Mouse (Mus musculus) testis, adult 10 weeks (tissue): ENCODE measurements around the gene Arhgef1. TPM values are rescaled to one million over a fixed set of nuclear protein-coding genes. Genes with fewer than 3 reads are reported as not detected.

ENCODE experiments used
- polyA plus RNA-seq: library from polyadenylated mRNA; stranded (reverse); fragments of 350-450 nt; fragmentation: Illumina TruSeq; extraction: RNeasy Lipid Tissue Mini Kit (QIAGEN cat#74804); gene quantifications from one replicate; pipeline ENCODE4 v1.2.3, GENCODE M21; 2014; ENCODE audit warnings: low read depth, low replicate concordance

Arhgef1 gene
- 0.83 TPM for polyA plus RNA-seq

DNA sequence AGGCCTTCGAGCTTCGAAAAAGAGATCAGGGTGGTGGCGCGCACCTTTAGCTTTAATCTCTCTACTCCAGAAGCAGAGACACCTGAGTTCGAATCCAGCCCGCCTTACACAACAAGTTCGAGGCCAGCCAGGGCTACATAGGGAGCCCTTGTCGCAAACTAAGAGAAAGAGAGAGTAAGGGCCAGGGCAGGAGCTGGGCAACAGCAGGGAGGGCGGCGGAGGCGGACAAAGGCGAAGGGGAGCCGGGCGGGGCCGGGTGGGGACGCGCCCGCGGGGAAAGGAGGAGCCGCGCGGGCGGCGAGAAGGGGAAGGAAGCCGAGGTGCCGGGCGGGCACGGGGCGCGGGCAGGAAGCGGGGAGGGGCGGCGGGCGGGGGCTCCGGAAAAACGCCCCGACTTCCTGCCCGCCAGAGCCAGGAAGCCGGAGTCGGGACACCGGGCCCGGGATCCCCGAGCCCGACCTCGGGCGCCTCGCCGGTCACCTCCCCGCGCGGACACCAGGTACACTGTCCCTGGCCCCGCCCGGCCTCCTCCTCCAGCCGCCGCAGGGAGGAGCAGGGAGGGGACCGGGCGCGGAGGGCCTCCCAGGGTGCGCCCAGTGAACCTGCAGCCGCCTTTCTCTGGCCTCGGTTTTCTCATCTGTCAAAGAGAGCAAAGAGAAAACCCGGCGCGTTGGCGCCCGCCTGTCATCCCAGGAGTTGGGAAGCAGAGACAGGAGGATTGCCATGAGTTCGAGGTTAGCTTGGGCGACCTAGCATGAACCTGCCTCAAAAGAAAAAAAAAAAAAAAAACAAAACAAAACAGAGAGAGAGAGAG, at the start of gene Arhgef1:
TSS of gene Arhgef1 (plus strand) at position 283 of the 814 bp plus-strand sequence.

DNA sequence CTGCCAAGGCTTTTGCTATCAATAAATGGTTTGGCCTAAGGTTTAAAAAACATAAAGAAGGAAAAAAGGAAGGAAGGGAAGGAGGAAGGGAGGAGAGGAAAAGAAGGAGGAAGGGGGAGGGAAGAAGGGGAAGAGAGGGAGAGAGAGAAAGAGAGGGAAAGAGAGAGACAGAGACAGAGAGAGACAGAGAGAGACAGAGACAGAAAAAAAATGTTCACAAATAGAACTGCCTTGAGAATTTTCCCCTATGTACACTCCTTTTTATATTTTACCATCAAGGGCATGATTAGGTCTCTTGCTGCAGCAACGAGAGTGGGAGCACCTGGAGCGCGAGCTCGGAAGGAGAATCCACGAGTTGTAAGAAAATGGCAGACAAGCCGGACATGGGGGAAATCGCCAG, 40.8 kb upstream of the Arhgef1 start, which contains the start of gene Gm9844:
TSS of gene Gm9844 (plus strand) at position 301 of the 400 bp plus-strand sequence.

DNA sequence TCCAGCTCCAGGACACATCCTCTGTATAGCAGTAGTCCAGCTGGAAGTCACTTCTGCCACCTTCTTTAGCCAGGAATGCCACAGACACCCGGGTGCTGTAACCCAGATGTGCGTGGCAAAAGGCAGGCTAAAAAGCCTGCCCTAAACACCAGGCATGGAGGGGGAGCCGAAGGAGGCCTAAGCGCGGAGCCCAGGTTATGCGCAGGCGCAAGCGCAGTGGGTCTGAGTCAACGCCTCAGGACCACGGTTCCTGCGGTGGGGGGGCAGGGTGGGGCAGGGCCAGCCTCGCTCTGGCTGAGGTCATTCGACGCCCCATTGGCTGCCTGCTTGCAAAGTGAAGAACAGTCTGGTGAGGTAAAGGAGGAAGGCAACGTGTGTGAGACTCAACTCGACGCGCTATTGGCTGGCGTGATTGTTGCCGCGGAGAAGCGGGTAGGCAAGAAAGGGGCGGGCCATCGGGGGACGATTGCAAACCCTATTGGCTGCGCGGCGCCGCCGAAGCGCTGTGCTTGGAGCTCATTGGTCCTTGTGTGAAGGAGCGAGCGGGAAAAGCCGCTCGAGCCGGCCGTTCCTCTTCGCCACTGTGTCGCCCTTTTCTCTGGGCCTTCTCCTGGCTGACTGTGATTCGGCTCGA, 33.1 kb upstream of the Arhgef1 start, which contains the start of the genes Lypd4 and Dmrtc2:
TSS of gene Lypd4 (minus strand) at position 410 of the 634 bp plus-strand sequence.
TSS of gene Dmrtc2 (plus strand) at position 526 of the 634 bp plus-strand sequence.

DNA sequence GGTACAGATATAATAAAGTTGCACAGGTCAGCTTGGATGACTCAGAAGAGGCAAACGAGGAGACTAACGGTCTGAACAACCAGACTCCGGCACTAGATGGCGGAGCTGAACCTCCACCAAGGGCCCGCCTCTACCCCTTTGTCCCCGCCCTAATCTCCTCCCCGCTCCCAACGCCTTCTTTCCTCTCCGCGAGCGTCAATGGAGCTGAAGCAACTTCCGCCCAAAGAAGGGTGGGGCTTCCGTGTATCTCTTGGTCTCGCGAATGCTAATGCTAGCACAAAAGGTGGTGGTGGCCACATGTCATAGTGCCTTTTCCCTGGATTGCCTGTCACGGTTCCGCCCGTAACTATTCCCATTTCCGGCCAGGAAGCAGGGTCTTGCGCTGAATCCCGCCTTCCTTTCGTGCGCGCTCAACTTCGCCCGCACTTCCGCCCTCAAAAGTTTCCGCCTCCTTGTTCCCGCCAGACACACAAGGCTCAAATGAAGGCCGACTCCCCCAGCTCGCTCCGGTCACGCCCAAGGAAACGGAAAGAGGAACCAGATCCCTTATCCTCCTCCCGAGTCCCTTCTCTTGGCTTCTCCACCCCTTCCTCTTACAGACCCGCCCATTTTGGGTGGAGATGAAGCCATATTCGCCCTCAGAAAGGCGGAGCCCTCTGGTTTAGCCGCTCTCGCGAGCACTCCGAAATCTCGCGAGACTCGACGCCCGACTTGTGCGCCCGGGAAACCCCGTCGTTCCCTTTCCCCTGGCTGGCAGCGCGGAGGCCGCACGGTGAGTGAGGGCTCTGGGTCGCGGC, 18.6 kb upstream of the Arhgef1 start, which contains the start of gene Rps19:
TSS of gene Rps19 (plus strand) at position 476 of the 797 bp plus-strand sequence.

DNA sequence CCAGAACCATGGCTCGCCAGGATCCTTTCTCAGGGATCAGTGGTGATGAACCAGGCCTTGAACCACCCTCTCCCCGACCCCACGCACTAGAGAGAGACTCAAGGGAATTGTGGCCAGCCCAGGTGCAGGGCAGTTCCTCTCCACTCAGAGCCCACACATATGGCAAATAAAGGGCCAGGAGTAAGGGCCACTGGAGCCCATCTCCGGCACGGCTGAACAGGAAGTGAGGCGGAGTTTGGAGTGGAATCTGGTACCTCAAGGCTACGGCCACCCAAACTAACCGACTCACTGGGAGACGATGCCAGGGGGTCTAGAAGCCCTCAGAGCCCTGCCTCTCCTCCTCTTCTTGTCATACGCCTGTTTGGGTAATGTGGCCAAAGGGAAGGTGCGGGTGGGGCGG, 5.5 kb upstream of the Arhgef1 start, which contains the start of gene Cd79a:
TSS of gene Cd79a (plus strand) at position 158 of the 400 bp plus-strand sequence.

DNA sequence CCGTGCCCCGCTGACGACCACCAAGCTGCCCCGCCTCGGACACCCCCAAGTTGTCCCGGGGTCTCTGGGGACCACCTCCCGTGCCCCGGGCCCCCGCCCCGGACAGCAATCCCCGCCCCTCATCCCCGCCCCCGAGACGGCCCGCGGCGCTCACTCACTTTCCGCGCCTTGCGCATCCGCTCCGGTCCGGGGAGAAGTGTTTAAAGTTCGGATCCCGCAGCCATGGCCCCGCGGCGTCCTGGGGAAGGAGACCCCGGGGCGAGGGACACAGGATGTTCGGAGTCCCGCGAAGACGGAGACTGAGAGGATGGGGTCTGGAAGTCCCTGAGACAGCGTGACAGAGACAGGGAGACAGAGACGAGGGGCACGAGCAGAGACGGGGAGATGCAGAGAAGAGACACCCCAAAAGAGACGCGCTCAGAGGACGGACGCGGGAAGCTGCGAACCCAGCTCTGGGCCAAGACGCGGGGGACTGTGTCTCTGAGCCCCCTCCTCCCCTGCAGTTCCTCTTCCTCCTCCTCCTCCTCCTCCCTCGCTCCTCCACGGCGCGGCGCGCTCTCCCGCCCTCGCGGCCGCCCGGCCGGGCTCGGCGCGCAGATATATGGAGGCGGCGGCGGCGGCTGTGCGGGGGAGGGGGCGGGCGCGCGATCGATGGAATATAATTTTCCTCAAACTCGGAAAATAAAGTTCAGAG, 41.7 kb downstream of the Arhgef1 start, which contains the start of gene Gm4881:
TSS of gene Gm4881 (minus strand) at position 238 of the 694 bp plus-strand sequence.

DNA sequence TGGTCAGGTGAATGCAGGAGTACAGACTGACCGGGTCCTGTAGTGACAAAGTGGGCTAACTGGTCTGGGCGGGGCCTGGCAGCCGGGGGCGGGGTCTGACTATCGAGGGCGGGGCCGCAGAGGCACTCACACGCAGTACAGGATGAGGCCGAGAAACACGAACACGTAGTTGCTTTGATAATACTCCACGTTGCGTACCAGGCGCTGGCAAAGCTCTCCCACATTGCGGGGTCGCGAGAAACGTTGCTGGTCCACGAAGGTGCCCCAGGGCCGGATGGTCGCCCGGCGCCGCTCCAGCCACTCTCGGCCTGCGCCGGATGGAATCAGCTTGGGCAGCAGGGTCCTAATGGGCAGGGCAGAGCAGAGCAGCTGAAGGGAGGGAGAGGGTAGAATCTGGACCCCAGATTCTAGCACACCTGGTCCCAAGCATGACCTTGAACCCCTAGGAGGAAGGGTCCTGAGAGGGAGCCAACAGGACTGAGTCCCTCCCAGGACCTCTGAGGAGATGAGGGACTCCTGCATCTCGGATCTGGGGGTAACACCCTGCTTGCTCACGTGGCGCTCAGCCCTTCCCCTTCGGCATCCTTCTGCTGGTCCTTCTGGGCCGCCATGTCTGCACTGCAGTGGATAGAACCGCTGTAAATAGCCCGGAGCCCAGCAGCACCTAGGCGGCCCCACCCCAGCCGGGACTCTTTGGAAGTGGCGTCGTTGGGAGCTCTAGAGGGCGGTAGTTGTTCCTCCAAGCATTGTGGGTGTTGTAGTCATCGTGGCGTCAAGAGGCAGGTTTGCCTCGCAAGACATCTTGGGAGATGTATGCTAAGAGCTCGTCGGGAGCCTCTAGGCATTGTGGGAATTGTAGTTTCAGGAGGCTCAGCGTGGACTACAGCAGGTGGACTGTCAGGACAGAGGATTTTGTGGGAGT, 69.5 kb downstream of the Arhgef1 start, which contains the start of gene Rabac1:
TSS of gene Rabac1 (minus strand) at position 783 of the 922 bp plus-strand sequence.

Other genes starting within 250 kb of the Arhgef1 start
- 85.9 TPM for gene Tex101, start 226.2 kb upstream of the Arhgef1 start, polyA plus RNA-seq
- gene BC049730, start 193.7 kb upstream of the Arhgef1 start, polyA plus RNA-seq = 132 TPM
- gene Gm4763, start 176.0 kb upstream of the Arhgef1 start, polyA plus RNA-seq = 106 TPM
- not detected for gene Cd177, start 142.6 kb upstream of the Arhgef1 start, polyA plus RNA-seq
- 3.1 TPM for gene Ceacam10, start 125.7 kb upstream of the Arhgef1 start, polyA plus RNA-seq
- gene Gm9844, start 40.7 kb upstream of the Arhgef1 start, polyA plus RNA-seq = 1.0 TPM
- gene Lypd4, start 33.0 kb upstream of the Arhgef1 start, polyA plus RNA-seq = 180 TPM
- 21.6 TPM for gene Dmrtc2, start 32.9 kb upstream of the Arhgef1 start, polyA plus RNA-seq
- 14.6 TPM for gene Rps19, start 18.5 kb upstream of the Arhgef1 start, polyA plus RNA-seq
- gene Cd79a, start 5.5 kb upstream of the Arhgef1 start, polyA plus RNA-seq = not detected
- gene Gm4881, start 41.6 kb downstream of the Arhgef1 start, polyA plus RNA-seq = not detected
- gene Rabac1, start 69.8 kb downstream of the Arhgef1 start, polyA plus RNA-seq = 0.31 TPM
- 0.17 TPM for gene Atp1a3, start 103.0 kb downstream of the Arhgef1 start, polyA plus RNA-seq
- 2.1 TPM for gene Grik5, start 169.4 kb downstream of the Arhgef1 start, polyA plus RNA-seq
- 4.3 TPM for gene Zfp574, start 169.7 kb downstream of the Arhgef1 start, polyA plus RNA-seq